10 mouse cellular contexts compared by ENCODE assay signal in the genomic region with DNA sequence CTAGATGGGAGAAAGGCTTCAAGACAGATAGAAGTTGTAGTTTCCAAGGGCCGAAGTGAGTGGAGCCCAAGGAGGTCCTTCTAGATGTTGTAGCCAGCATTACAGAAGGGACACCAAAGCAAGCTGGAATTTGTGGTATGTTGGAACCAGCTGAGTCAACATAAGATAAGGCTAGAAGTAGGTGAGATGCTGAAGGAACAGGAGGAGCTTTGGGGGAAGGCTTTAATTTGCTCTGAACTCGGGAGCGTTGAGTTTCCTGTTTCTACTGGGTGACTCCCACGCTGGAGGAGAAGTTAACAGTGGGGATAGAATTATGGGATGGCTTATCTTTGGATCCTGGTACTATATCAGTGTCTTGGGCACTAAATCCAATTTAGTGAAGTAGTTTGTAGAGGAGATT.
"Had no signal": no experiment of that assay in that cellular context is flagged by ENCODE, and none has a peak within 500 bp of the region (broad histone marks: within the 10 kb centered on the region; RNA-seq: fewer than 3 reads in every experiment).

No protein-coding gene starts in this region.

- H3K9ac ChIP-seq: hindbrain, embryonic 15.5 days; limb, embryonic 13.5 days; liver, embryonic 14.5 days; midbrain, embryonic 13.5 days had no signal

- DNase-seq: kidney, adult 9 months; left cerebral cortex, postnatal 4 days; right cerebral cortex, postnatal 14 days; thymus, postnatal 14 days had no signal

- H3K27ac ChIP-seq: hindbrain, embryonic 15.5 days; limb, embryonic 13.5 days; liver, embryonic 14.5 days; midbrain, embryonic 13.5 days; stomach, postnatal 0 days had no signal

- H3K9me3 ChIP-seq: hindbrain, embryonic 15.5 days; limb, embryonic 13.5 days; midbrain, embryonic 13.5 days had no signal

- H3K36me3 ChIP-seq: hindbrain, embryonic 15.5 days; limb, embryonic 13.5 days; midbrain, embryonic 13.5 days had no signal

- H3K4me2 ChIP-seq: hindbrain, embryonic 15.5 days; limb, embryonic 13.5 days; midbrain, embryonic 13.5 days had no signal

- ATAC-seq: intestine, embryonic 16.5 days; midbrain, embryonic 13.5 days had no signal

- H3K27me3 ChIP-seq: hindbrain, embryonic 15.5 days had no signal

- H3K4me3 ChIP-seq: hindbrain, embryonic 15.5 days; limb, embryonic 13.5 days; midbrain, embryonic 13.5 days had no signal
